Mouse (Mus musculus) embryonic facial prominence, embryonic 13.5 days (tissue): ENCODE data around the gene Klrb1b. TPM values are rescaled to one million over a fixed set of nuclear protein-coding genes. Genes with fewer than 3 reads are reported as not detected.

ENCODE experiments used
- ATAC-seq: fragments of 200-750 bp; cut with Nextera tagmentation; 2 replicates; pipeline ENCODE4 v1.8.0; 2017; ENCODE audit warnings: low read depth; ENCODE audit not compliant: insufficient number of reproducible peaks, insufficient read depth, low FRiP score, low TSS enrichment
- H3K27ac ChIP-seq: fragments of 300-500 bp; sonication (generic); 2 replicates; pipeline ENCODE4 v1.5.1; 2015; ENCODE audit warnings: moderate library complexity, mild to moderate bottlenecking, inconsistent platforms
- H3K27me3 ChIP-seq: fragments of 300-500 bp; sonication (generic); 2 replicates; pipeline ENCODE4 v1.6.1; 2015; ENCODE audit warnings: mild to moderate bottlenecking, inconsistent platforms
- H3K36me3 ChIP-seq: fragments of 300-500 bp; sonication (generic); 2 replicates; pipeline ENCODE4 v1.6.1; 2015; ENCODE audit warnings: mild to moderate bottlenecking, inconsistent platforms
- H3K4me1 ChIP-seq: fragments of 300-500 bp; sonication (generic); 2 replicates; pipeline ENCODE4 v1.6.1; 2015; ENCODE audit warnings: inconsistent platforms
- H3K4me2 ChIP-seq: fragments of 300-500 bp; sonication (generic); 2 replicates; pipeline ENCODE4 v1.6.1; 2015; ENCODE audit warnings: moderate library complexity, mild to moderate bottlenecking, inconsistent platforms
- H3K4me3 ChIP-seq: fragments of 300-500 bp; sonication (generic); 2 replicates; pipeline ENCODE4 v1.5.1; 2015; ENCODE audit warnings: mild to moderate bottlenecking, inconsistent platforms
- H3K9ac ChIP-seq: fragments of 300-500 bp; sonication (generic); 2 replicates; pipeline ENCODE4 v1.6.1; 2015; ENCODE audit warnings: mild to moderate bottlenecking, inconsistent platforms
- H3K9me3 ChIP-seq: fragments of 300-500 bp; sonication (generic); 2 replicates; pipeline ENCODE4 v1.6.1; 2016; ENCODE audit warnings: inconsistent platforms
- WGBS: fragments of 180-500 bp; shearing (Covaris S2); methylation state at CpG from one replicate; pipeline ENCODE4 v1.1.7; 2015; ENCODE audit warnings: mixed read lengths; 5-methylcytosine and 5-hydroxymethylcytosine counted together
- polyA plus RNA-seq: library from polyadenylated mRNA; unstranded; fragments of >200 nt; fragmentation: Nextera tagmentation; extraction: Ambion mirVana; gene quantifications from 2 replicates; pipeline ENCODE4 v1.2.1, GENCODE M21; 2015

Klrb1b gene
- polyA plus RNA-seq, 1 experiment from 2014 or later: not detected

DNA sequence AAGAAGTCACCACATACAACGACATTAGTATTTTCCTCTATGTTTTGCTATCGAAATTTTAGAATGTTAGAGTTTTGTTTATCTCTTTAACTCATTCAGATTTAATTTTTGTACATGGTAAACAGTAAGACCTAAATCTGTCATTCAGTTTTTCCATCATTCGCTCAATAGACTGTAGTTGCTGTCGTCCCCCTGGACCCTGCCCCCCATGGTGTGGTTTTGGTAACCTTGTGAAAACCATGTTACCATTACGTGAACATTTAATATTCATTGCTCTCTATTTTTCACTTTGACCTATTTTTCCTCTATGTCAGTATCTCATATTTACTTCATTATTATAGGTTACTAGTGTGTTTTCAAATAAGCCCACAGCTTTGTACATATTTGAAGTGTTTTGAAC, 61.5 kb downstream of the Klrb1b start:
- peak overlapping the region; percentile 55 for H3K4me2 ChIP-seq
- H3K27me3 ChIP-seq: no peaks in the 10 kb centered on the region
- peak overlapping the region; percentile 61 for H3K9ac ChIP-seq
- H3K27ac ChIP-seq: peak overlapping the region; percentile 16; the same call in 1 of the 2 replicates
- H3K9me3 ChIP-seq: no peaks in the 10 kb centered on the region
- 19% methylated on average over 5 of the region's 5 CpGs for whole genome bisulfite sequencing
- ATAC-seq: no peak
- H3K4me3 ChIP-seq: peak overlapping the region; percentile 59
- H3K4me1 ChIP-seq: peaks cover 11% of the 10 kb centered on the region
- no peaks in the 10 kb centered on the region for H3K36me3 ChIP-seq

DNA sequence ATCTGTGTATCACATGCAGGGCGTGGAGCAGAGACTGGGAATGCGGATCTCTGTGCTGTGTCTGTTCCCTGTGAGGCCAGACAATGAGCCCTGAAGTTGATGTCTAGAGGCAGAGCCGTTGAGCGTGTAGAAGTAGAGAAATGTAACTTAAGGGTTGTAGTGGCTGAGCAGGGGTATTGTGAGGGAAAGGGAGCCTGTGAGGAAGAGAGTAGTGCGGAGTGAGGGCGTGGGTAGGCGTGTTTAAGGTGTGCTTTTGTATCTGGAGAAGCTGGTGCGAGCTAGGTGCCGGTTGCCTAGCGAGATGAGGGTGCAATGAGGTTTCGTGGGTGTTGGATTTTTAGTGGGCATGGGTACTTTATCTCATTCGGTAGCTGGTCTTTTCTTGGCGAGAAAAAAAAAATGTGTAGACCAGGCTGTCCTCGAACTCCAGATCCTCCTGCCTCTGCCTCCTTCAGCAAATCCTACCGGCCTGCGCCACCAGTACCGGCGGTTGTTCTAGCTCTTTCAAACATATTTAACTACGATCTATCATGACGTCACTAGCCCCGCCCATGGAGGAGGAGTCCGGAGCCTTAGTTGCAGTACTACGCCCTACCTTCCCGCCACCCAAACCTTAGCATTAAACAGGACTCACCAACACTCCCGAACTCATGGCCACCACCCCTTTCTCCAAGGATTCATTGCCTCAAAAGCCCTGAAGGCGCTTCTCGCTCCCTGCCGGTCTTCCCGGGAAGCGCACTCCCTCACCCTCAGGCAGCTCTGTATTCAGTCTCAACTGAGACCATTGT, 62.2 kb downstream of the Klrb1b start:
- Histone ChIP-seq H3K4me1 (peaks cover 8% of the 10 kb centered on the region), H3K4me3 (peak overlapping the region; percentile 59), H3K9ac (peak overlapping the region; percentile 73), H3K4me2 (peak overlapping the region; percentile 64), H3K27me3 (no peaks in the 10 kb centered on the region), H3K36me3 (no peaks in the 10 kb centered on the region), H3K27ac (peak overlapping the region; percentile 87), H3K9me3 (no peaks in the 10 kb centered on the region)
- WGBS: 1% methylated on average over 30 of the region's 30 CpGs
- peak; percentile 95 for ATAC-seq

Other genes starting within 250 kb of the Klrb1b start
- gene A2ml1, start 244.7 kb downstream of the Klrb1b start, polyA plus RNA-seq: 1.5 and 3.1 TPM in 2 replicates
- gene Klrb1a, start 202.8 kb downstream of the Klrb1b start, polyA plus RNA-seq: not detected in 2 replicates
- gene Clec2h, start 163.9 kb downstream of the Klrb1b start, polyA plus RNA-seq: 2.5 TPM in 1 of 2 replicates, not detected in the other
- gene Klrb1, start 103.3 kb downstream of the Klrb1b start, polyA plus RNA-seq: not detected in 2 replicates
- gene Klrb1c, start 37.1 kb downstream of the Klrb1b start, polyA plus RNA-seq: 0.10 TPM in 1 of 2 replicates, not detected in the other
- gene Gm44511, start within 50 bp of the Klrb1b start, polyA plus RNA-seq: not detected in 2 replicates
- 0.19 and 0.20 TPM in 2 replicates for gene Clec2i, start 61.3 kb upstream of the Klrb1b start, polyA plus RNA-seq
- gene BC035044, start 64.8 kb upstream of the Klrb1b start, polyA plus RNA-seq: 0.77 and 0.90 TPM in 2 replicates
- 0.38 and 1.3 TPM in 2 replicates for gene Clec2g, start 108.0 kb upstream of the Klrb1b start, polyA plus RNA-seq
- 0.72 TPM in 1 of 2 replicates, not detected in the other for gene Klrb1f, start 219.6 kb upstream of the Klrb1b start, polyA plus RNA-seq